Mouse (Mus musculus) gastrocnemius, postnatal 10 days (tissue): ENCODE data around the gene Tmem104. TPM values are rescaled to one million over a fixed set of nuclear protein-coding genes. Genes with fewer than 3 reads are reported as not detected.
A peak's percentile ranks its signal among the peaks of the same experiment; 100 is the strongest.

ENCODE experiments used
- DNase-seq: peaks from one replicate; pipeline ENCODE4 v3.0.0; 2021; ENCODE audit warnings: mixed read lengths
- total RNA-seq, 2 experiments: library from RNA; stranded (reverse); gene quantifications; 2 replicates each; pipeline ENCODE4 v1.2.3; 2021

Tmem104 gene
- total RNA-seq, 2 experiments from 2014 or later = 3.9 to 6.4 TPM

- DNase-seq = no peak
Measured at GRCm38 (mm10) chr11:115166776-115167175, 20.5 kb upstream of the Tmem104 start.

GRCm38 (mm10) chr11:115167631-115168249 is 19.5 kb upstream of the Tmem104 start:
- DNase-seq = no peak

GRCm38 (mm10) chr11:115169430-115169829 is 17.9 kb upstream of the Tmem104 start:
- no peak for DNase-seq

- DNase-seq = no peak
Measured at GRCm38 (mm10) chr11:115171125-115171524, 16.2 kb upstream of the Tmem104 start.

GRCm38 (mm10) chr11:115172825-115173287 is 14.4 kb upstream of the Tmem104 start:
- no peak for DNase-seq

- no peak for DNase-seq
Measured at GRCm38 (mm10) chr11:115173549-115174339, 13.5 kb upstream of the Tmem104 start.

- DNase-seq = no peak
Measured at GRCm38 (mm10) chr11:115176399-115177190, 10.7 kb upstream of the Tmem104 start.

GRCm38 (mm10) chr11:115177559-115178195 is 9.6 kb upstream of the Tmem104 start:
- no peak for DNase-seq

- DNase-seq = no peak
Measured at GRCm38 (mm10) chr11:115178766-115179165, 8.5 kb upstream of the Tmem104 start.

GRCm38 (mm10) chr11:115179191-115179590 is 8.1 kb upstream of the Tmem104 start:
- DNase-seq = no peak

- no peak for DNase-seq
Measured at GRCm38 (mm10) chr11:115179881-115180280, 7.4 kb upstream of the Tmem104 start.

GRCm38 (mm10) chr11:115181913-115182638 is 5.2 kb upstream of the Tmem104 start:
- DNase-seq = peak; percentile 88

GRCm38 (mm10) chr11:115184973-115185372 is 2.3 kb upstream of the Tmem104 start:
- DNase-seq = no peak

- DNase-seq = peak; percentile 23
Measured at GRCm38 (mm10) chr11:115187693-115188092, 406 bp downstream of the Tmem104 start, which contains the start of gene Nat9. Gene Nat9, minus strand, starts transcription at chr11:115187859.

- DNase-seq = no peak
Measured at GRCm38 (mm10) chr11:115188539-115189231, 1.4 kb downstream of the Tmem104 start.

GRCm38 (mm10) chr11:115189304-115189703 is 2.0 kb downstream of the Tmem104 start:
- DNase-seq = no peak

GRCm38 (mm10) chr11:115192180-115192579 is 4.9 kb downstream of the Tmem104 start:
- DNase-seq = peak; percentile 57

GRCm38 (mm10) chr11:115194693-115195092 is 7.4 kb downstream of the Tmem104 start:
- no peak for DNase-seq

- no peak for DNase-seq
Measured at GRCm38 (mm10) chr11:115195933-115196332, 8.6 kb downstream of the Tmem104 start.

- DNase-seq = no peak
Measured at GRCm38 (mm10) chr11:115197558-115197957, 10.3 kb downstream of the Tmem104 start.

GRCm38 (mm10) chr11:115198932-115199384 is 11.7 kb downstream of the Tmem104 start:
- no peak for DNase-seq
